Mouse (Mus musculus) layer of hippocampus, adult 8-10 months (tissue): ENCODE measurements around the gene Cabcoco1. TPM values are rescaled to one million over a fixed set of nuclear protein-coding genes. Genes with fewer than 3 reads are reported as not detected.

ENCODE experiments used
- DNase-seq, 2 experiments: peaks; one replicate each; pipeline ENCODE4 v3.0.0; 2022; ENCODE audit warnings: low spot score in 2 of 2
- total RNA-seq, 4 experiments: library from RNA; stranded (reverse); gene quantifications; 2 replicates each; pipeline ENCODE4 v1.2.4; 2022

Cabcoco1 gene
- total RNA-seq, 4 experiments from 2014 or later: 1.8 to 3.6 (median 2.3) TPM

DNA sequence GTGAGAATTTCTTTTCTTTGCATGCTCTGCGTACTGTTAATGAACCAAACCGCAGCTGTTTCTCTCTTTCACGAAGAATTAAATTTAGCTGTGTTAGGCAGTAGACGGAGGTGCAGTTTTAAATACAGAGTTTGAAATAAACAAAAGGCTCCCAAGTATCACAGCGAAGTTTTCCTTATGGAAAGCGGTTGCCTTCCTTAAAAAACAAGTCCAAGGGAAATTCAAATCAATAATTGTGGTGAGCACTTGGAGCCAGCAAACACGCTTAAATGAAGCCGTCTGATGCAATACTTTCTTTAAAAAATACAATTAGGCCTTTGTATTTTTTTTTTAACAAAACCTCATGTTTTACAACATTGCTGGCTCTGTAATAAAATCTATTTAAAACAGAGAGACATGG lies 101.2 kb downstream of the Cabcoco1 start:
- no peak for DNase-seq

DNA sequence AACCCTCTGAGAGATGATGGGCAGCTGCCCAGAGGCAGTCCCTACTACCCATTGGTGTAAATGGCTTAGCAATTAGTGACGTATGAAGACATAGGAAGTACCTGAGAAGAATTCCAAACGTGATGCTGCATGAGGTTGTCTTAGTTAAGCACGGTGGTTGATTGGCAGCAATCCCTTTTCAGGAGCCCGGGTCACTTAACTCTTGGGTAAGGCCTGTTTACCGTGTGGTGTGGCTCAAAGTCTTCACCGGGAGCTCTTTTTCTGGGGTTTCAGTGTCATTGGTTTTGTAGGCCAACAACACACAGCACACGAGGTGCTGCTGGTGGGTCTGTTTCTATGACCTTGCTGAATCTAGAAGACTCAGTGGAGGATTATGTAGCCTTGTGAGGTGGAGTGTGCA lies 105.9 kb downstream of the Cabcoco1 start:
- no peak for DNase-seq

DNA sequence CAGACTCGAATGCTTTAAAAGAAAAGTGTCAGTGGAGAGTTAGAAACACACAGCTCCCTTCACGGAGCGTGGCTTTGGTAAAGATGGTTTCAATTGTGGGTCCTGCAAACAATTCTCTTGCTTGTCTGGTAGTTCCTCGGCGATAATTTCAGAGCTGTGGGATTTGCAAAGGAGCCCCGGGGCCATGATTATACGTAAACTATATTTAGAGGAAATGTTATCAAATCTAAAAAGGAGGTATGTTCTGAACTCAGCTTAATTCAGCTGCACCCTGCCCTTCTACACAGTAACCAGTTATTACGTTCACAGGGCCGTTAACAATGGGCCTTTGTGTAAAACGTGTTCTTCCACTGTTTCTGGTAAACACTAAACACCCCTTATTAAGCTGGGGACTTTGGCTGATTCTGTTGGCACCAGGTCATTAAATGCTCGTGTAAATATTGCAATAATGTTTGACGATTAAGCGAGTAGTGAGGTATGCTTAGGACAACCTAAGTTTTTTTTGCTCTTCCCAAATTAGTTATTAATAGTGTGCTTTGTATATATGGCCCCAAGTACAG lies 106.6 kb downstream of the Cabcoco1 start:
- DNase-seq: no peak

DNA sequence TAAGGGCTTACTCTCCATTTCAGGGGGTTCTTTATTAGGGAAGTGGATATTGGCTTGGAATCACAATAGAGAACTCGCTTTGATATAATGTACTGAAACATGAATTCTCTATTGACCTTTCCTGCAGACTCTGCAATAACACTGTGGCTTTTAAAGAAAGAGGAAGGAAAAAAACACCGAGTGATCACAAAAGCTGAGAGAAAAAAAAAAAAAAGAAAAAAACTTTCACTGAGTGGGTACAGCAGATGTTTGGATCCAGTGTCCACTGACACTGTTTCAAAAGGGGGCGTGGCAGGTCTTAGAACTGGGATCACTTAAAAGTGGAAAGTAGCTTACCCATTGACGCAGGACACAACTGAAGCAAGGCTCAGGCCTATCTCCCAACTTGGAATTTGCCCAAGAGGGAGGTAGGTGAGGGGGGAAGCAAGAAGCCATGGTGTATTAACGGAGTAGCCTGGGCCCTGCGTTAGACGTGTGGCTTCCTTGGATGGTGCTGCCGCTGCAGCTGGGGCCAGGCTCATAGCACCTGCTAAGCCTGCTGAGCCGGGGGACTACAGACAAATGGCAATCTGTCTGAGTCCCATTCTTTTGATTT lies 107.6 kb downstream of the Cabcoco1 start:
- DNase-seq: no peak

DNA sequence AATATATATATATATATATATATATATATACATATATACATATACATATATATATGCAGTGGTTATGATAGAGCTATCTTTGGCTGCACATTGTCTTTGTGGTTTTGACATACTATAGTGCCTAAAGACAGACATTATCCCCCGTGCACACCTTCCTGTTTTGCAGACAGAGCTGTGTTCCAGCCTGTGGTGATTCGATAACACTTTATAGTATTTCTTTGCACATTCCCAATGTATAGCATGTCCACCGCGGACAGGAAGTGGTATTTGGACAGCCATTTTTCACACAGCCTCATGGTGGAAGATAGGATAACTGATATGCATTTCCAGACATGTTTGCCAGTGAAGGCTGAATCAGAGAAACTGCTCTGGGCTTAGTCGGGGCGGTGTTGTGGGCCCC lies 110.3 kb downstream of the Cabcoco1 start:
- DNase-seq: no peak

DNA sequence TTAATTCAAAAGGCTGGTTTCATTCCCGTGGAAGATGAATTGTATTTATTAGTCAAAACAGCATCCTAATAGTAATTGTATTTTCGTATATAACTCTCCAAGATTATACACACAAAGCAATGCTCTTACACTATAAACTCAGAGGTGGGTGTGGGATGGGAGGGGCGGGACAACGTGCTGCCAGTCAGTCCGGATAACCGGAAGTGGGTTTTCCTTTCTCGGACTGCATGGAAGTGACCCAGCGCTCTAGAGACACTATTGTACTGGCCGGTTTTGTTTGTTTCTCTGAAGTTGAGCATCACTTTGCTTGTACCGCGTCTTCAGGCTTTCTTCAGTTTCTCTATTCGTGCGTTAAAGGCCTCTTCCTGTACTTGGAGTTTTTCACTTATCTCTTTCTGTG lies 110.8 kb downstream of the Cabcoco1 start:
- no peak for DNase-seq

DNA sequence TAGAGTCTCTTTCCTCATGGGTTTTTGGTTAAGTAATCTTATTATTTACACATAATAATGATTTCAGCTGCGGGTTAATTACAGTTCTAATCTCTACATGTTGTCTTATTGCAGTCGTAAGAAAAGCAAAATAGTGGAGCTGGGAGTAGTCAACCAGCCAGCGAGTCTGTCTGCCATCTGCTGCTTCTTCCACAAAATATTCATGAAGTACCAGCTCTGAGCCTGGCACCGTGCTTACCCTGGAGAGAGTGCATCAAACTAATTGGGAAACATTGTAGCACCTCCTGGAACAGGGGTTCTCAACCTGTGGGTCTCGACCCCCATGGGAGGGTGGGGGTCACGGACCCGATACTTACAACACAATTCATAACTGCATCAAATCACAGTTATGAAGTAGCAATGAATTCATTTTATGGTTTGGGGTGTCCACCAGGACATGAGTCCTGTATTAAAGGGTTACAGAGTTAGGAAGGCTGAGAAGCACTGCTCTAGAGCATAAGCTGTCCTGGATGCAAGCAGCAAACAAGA lies 121.2 kb downstream of the Cabcoco1 start:
- DNase-seq: peak; percentile 26 to 56

DNA sequence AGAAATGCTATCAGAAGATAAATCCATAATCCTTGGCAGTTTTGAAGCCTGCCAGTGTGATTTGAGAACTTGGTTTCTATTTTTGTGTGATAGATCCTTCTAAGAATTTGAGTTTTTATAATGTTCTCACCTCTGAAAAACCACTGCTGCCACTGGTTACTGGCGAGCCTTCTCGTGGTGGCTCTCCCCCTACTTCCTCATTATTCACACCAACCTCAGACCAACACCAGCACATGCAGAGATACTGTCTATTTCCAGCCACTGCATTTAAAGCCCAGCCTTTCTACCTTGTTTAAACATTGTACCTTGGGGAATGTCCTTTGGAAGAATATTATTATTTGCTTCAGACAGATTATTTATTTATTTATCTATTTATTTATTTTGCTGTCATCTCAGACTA lies 121.8 kb downstream of the Cabcoco1 start:
- no peak for DNase-seq

DNA sequence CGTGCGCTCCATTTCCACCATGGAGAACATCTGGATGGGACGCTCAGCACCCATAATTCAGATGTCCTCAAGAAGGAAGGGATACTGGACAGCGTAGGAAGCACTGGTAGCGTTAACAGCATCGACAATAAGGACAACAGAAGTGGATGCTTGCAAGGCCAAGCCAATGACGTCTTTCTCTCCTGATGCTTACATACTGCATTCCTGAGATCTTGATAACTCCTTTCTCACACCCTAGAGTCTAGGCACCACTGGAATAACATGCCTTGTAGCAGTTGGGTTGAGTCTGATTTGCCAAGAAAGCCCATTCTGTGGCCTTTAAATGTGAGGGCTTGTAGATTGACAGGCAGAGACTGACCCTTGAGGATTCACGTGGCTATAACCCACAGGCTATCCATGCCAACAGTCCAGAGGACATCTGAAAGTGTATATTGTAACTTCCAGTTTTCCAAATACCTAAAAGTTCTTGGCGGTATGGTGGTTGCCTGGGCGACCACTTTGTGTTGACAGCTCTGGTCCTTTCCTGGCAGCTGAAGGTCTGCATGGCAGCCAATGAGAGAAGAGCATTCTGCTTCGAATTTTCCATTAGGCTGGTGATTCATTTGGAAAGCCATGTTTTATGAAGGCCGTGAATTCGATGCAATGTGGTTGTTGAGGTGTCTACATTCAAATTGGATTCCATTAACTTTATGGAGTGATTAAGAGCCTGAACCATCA lies 124.5 kb downstream of the Cabcoco1 start:
- DNase-seq: no peak

DNA sequence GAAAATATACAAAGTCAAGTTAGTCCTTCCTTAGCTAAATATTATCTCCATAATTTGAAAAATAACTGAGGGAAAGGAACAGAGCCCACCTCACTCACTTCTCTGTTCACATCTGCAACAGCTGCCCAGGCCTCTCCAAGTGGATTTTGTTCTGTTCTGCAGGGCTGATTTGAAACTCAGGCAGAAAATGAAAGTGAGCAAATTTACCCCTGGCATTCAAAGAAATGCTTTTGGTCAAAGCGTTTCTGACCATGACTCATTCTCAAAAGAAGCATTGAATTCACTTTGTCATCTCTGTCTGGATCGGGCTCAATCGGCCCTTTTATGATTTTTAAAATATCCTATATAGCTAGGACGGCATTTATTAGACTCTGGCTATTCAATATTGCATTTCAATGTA lies 135.8 kb downstream of the Cabcoco1 start:
- no peak for DNase-seq

DNA sequence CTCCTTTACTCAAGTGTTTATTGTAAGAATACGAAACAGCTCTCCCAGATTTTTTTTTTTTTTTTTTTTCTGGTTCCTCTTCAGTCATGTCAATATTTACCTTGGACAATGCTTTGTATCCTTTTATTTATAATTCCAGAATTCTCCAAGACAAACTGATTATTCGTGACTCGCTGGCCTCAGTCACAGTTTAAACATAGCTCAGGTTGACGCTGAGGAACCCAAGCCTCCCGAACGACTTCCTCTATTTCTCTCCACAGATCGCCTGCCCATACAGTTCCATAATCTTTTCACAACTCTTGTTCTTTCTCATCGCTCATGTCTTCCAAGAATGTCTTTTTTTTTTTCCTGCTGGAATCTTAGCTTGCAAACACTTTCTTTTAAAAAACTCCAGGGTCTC lies 144.9 kb downstream of the Cabcoco1 start:
- DNase-seq: no peak

DNA sequence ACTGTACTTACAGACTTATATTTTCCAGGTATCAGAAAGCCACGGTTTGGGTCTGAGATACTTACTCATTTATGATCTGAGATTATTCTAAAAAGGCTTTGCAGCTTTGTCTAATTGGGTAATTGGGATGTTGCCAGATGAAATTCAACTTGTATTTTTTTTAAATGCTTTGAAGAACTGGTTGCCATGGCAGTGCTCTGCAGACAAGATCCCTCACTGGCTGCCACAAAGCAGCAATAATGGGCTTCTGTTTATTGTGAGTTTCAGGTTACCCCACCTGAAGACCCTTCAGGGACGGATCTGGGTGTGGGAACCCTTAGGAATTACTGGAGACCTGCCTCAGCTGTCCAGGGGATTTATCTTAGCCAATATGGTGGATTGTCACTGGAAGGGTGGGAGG lies 145.6 kb downstream of the Cabcoco1 start:
- DNase-seq: no peak

DNA sequence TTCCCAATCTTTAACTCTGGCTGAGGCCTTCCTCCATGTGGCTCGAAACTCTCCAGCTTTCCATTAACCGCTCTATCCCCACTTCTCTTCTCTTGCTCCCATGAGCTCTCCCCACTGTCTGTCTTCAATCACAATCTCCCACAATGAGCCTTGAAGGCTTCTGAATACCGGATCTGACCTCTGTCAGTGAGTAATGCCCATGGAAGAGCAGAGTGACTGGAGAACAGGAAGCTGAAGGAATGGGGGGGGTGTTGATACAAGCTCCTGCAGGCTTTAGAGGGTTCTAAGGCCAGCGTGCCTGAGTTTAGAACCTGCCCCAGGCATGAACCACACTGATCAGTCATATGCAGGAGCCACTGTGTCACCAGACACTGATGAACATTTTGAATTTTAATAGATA lies 150.1 kb downstream of the Cabcoco1 start:
- DNase-seq: no peak

DNA sequence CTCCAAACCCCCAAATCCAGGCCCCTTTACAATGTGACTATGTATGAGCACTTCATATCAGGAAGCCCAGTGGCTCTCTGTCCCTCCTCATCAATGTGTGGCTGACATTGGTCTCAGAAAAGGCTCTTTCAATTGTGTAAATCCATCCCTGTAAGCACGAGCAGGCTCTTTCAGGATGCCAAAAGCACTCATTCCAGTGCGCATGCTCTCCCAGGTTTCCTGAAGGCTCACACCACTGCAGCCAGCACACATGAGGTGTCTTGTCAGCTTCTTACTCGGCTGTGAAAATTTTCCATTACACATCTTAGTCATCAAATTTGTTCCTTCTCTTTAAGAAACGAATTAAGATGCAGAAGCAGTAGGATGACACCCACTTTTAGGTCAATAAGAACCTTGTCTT lies 152.9 kb downstream of the Cabcoco1 start:
- DNase-seq: no peak

DNA sequence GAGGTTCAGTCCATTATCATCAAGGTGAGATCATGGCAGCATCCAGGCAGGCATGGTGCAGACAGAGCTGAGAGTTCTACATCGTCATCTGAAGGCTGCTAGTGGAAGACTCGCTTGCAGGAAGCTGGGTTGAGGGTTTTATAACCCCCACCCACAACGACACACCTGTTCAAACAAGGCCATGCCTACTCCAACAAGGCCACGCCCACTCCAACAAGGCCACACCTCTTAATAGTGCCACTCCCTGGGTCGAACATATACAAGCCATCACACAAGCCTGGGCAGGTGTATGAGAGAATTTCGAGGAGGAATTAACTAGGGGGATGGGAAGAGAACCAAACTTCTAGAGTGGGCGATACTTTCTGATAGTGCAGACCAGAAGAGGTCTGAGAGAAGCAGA lies 153.6 kb downstream of the Cabcoco1 start:
- DNase-seq: no peak

Other genes with a start within 250 kb of the Cabcoco1 start
- gene Tmem26, start 181.8 kb upstream of the Cabcoco1 start, total RNA-seq: under 1 TPM; 0.09 to 0.28 (median 0.15) TPM